8 mouse cellular contexts compared by ENCODE assay signal in genomic region chr7:19577141-19577852, GRCm38 (mm10). TPM values are rescaled to one million over a fixed set of nuclear protein-coding genes. Genes with fewer than 3 reads are reported as not detected.
DNase-seq lines count a peak whose midpoint lies in the region; ATAC-seq and TF ChIP-seq lines count a peak whose summit lies in the region.

Gene Zfp296 (plus strand): TSS chr7:19577287.
Gene Gemin7 (minus strand): TSS chr7:19577595.

- 0 out of 2 replicates have a peak, but pooled peaks have one; percentile 12 for TF ChIP-seq POLR2A in bone marrow, adult 2 months (IDR thresholded peaks at IDR 0.05; ENCODE audit: borderline replicate concordance, control insufficient read depth, low read depth, low read length)

- peak within 1 kb of the TSS; percentile 70 for H3K27ac ChIP-seq in bone marrow, adult 2 months (ENCODE audit: control insufficient read depth, insufficient read depth, low read depth, low read length, poor library complexity)
- H3K27ac ChIP-seq in kidney, embryonic 15.5 days: no peak within 1 kb of the TSS

- under 1% methylated on average over 56 of the region's 56 CpGs for WGBS in bone marrow, adult 2 months
- WGBS in kidney, embryonic 15.5 days: under 1% methylated on average over 54 of the region's 56 CpGs

- TF ChIP-seq CTCF in bone marrow, adult 2 months (IDR thresholded peaks at IDR 0.05; ENCODE audit: control insufficient read depth, insufficient read depth, low read length): no peak

- H3K27me3 ChIP-seq in kidney, embryonic 15.5 days: peaks cover 42% of the 10 kb centered on the region

- no peaks in the 10 kb centered on the region for H3K9me3 ChIP-seq in kidney, embryonic 15.5 days (replicated peaks)

- DNase-seq in gastrocnemius, postnatal 25 days: peak; percentile 15
- DNase-seq in gastrocnemius, postnatal 10 days: no peak
- peak; percentile 35 to 54 for DNase-seq in lung, postnatal 4 days
- peak; percentile 37 to 51 for DNase-seq in spleen, postnatal 14 days (ENCODE audit: low spot score in 2 of 2)
- no peak for DNase-seq in layer of hippocampus, adult 9-10 months (ENCODE audit: low spot score)

- peak; percentile 54 for ATAC-seq in granulocyte monocyte progenitor cell, adult 5-6 weeks (replicated peaks; ENCODE audit: poor library complexity, severe bottlenecking)
- no peak for ATAC-seq in kidney, embryonic 15.5 days (replicated peaks; ENCODE audit: low FRiP score)

- peak within 1 kb of the TSS; percentile 89 for H3K4me2 ChIP-seq in kidney, embryonic 15.5 days

- peaks cover 25% of the 10 kb centered on the region for H3K36me3 ChIP-seq in kidney, embryonic 15.5 days

- peak within 1 kb of the TSS; percentile 45 for H3K9ac ChIP-seq in kidney, embryonic 15.5 days

- peaks cover 2% of the 10 kb centered on the region for H3K4me1 ChIP-seq in bone marrow, adult 2 months (ENCODE audit: control insufficient read depth, insufficient read depth, low read length)
- peaks cover 25% of the 10 kb centered on the region for H3K4me1 ChIP-seq in kidney, embryonic 15.5 days

- H3K4me3 ChIP-seq in bone marrow, adult 2 months (replicated peaks; ENCODE audit: control insufficient read depth, low read depth, low read length): peak within 1 kb of the TSS; percentile 64
- peak within 1 kb of the TSS; percentile 46 for H3K4me3 ChIP-seq in kidney, embryonic 15.5 days (replicated peaks)

RNA-seq across cellular contexts. Expression of gene Zfp296, which starts in this region (rescaled TPM):
- under 1 TPM; 0.28 to 0.40 TPM for total RNA-seq in gastrocnemius, postnatal 25 days (2021)
- total RNA-seq in gastrocnemius, postnatal 10 days (2021): under 1 TPM; 0.21 to 0.23 TPM
- polyA plus RNA-seq in bone marrow, adult 2 months (2011; ENCODE audit: insufficient read depth, insufficient read length, low replicate concordance, missing spikeins): 2.8 and 3.0 TPM in 2 replicates
- 3.9 and 7.0 TPM in 2 replicates for total RNA-seq in granulocyte monocyte progenitor cell, adult 5-6 weeks (2014; fragmentation: Nextera tagmentation)
- total RNA-seq in granulocyte monocyte progenitor cell, adult 5-6 weeks (2017): 3.8 and 3.9 TPM in 2 replicates
- polyA plus RNA-seq in kidney, embryonic 15.5 days (2015; fragmentation: Nextera tagmentation; extraction: Ambion mirVana): 0.55 and 0.66 TPM in 2 replicates

RNA-seq across cellular contexts. Expression of gene Gemin7, which starts in this region (rescaled TPM):
- 10 to 100 TPM; 58.1 to 58.5 TPM for total RNA-seq in gastrocnemius, postnatal 25 days (2021)
- total RNA-seq in gastrocnemius, postnatal 10 days (2021): 10 to 100 TPM; 52.0 to 59.8 TPM
- polyA plus RNA-seq in bone marrow, adult 2 months (2011; ENCODE audit: insufficient read depth, insufficient read length, low replicate concordance, missing spikeins): 52.9 and 74.3 TPM in 2 replicates
- total RNA-seq in granulocyte monocyte progenitor cell, adult 5-6 weeks (2014; fragmentation: Nextera tagmentation): 66.1 and 70.9 TPM in 2 replicates
- total RNA-seq in granulocyte monocyte progenitor cell, adult 5-6 weeks (2017): 37.8 and 44.3 TPM in 2 replicates
- polyA plus RNA-seq in kidney, embryonic 15.5 days (2015; fragmentation: Nextera tagmentation; extraction: Ambion mirVana): 148 and 161 TPM in 2 replicates

Comparison
In these comparisons a context has a peak if more than half of its experiments do, and no peak if none do; other contexts are left out.
1. DNase-seq: peak in gastrocnemius, postnatal 25 days (single experiment), lung, postnatal 4 days (2 of 2) and spleen, postnatal 14 days (2 of 2); none in gastrocnemius, postnatal 10 days (single experiment) and layer of hippocampus, adult 9-10 months (single experiment).